Mouse (Mus musculus) neural tube, embryonic 10.5 days (tissue): ENCODE measurements around the gene Swsap1.

ENCODE experiments used
- DNase-seq: peaks from one replicate; pipeline ENCODE4 v3.0.0-alpha.2; 2017; ENCODE audit warnings: low spot score; ENCODE audit errors: extremely low spot score

Swsap1 gene

DNA sequence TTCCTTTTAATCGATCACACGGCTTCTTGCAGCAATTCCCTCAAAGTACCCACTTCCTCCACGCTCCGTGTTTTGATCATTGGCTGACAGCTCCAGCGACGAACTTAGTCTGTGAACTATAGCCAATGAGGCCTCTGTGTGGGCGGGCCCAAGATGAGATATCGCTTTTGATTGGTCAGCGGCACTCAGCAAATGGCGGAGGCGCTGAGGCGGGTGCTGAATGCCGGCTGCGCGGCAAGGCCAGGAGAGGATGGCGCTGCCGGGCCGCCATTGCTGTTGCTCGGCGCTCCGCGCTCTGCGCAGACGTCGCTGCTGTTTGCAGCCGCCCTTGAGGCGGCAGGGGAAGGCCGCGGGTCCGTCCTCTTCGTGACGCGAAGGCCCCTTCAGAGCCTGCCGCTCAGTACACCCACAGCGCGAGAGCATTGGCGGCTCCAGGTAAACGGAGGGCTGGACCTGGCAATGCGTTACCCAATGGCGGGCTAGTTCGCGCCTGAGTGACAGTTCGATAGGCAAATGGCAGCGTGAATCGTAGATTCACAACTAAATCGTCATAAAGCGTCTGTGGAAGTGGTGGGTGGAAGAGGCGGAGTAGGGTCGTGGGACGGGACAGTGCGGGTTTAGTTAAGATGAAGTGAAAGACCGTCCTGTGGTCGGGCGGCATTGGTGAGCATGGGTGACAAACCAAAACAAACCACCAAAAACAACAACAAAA lies at the start of gene Swsap1:
Swsap1 (plus strand) TSS at position 186 of the 712 bp plus-strand sequence.
- peak; percentile 97 for DNase-seq

DNA sequence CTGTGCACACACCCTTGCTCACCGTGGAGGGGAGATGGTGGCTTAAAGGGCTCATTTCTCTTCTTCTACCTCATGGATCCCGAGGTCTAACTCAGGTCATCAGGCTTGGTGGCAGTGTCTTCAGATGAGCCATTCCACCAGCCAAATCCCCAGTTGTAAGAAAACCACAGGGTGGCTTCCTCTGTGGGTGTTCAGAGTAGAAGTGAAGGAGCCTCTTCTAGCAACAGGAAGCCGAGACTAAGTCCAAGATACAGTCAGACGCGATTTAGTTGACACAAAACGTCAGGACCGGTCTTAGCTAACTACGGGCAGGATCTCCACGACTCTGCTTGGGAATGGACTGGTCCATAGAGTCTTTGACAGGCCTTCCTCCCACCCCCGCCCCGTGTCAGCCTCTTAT lies 47.3 kb upstream of the Swsap1 start:
- DNase-seq, result no peak

DNA sequence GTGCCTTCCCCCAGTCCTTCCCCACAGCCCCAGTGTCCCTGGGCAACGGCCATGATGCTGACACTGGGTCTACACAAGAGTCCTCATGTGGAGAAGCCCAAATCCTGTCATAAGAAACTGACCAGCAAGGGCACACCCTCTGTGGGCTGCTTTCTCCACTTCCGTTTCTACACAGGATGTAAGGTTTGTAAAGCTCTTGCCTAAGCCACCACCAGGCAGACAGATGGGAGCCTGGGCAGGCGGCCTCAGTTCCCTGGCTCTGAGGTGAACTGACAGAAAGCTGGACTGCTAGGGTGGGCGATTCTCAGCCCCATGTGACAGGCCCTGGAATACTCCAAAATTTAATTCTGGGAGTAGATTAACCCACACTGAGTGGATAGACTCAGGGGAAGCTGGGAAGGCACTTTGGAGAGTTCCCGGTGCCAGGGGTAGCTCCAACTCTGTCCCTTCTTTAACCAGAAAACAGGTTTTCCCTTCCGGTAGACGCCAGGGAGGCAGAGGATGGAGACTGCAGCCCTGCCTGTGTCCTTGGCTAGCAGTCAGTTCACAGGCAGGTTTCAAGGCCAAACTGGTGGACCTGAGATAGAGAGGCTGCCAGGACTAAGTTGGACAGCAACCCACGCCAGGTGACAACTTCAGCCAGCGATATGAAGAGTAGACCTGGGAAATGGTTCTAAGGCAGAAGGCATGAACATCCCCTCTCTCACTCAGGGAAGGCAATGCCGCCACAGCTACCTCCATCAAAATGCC lies 45.9 kb upstream of the Swsap1 start:
- DNase-seq, result no peak

DNA sequence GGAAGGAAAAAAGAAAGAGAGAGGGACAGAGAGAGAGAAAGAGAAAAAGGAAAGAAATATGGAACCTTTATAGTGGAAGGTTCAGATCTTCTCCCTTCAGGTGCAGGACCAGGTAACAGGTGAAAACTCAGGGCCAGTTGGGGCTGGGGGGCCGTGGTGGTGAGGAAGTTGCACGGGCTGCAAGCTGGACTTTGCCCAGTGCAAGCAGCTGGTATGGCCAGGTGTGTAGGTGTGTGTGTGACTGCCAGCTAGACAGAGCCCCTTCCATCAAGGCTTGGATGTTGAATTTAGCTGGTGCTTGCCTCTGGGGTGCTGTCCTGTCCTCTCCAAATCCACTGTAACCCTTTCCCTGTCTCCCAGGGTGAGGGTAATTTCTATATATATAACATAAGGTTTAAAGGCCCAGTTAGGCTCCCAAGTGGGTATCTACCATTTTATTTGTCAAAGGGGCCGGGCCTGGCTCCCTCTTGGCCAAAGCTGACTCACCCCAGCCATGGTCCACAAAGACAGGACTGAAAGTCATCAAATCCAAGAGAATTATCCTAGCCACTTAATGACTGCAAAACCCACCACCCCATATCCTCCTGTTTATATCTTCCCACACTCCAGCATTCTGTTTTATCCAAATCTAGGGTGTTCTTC lies 38.6 kb upstream of the Swsap1 start:
- no peak for DNase-seq

DNA sequence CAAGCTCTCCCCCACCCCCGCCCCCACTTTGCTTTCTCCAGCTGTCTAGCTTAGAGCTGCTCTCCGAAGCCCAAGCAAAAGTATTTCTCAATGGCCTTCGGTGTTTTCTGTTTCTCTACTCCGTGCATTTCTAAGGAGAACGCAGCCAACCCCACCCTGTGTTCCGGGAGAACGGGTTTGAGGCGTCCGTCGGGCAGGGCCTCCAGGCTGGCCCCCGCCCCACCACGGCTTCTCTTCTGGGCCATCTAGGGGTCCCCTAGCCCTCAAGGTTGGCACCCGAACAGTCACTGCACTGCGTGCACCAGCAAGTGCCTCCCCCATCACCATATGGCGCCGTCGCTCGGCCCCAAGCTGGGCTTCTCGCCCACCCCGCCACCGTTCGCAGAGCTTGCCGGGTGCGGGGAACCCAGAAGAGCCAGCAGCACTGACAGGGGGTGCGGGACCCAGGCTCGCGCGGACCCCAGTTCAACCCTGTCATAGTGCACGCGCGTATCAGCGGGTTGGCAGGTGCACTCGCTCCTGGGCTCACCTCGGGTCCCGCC lies 38.0 kb upstream of the Swsap1 start:
- DNase-seq, result no peak

DNA sequence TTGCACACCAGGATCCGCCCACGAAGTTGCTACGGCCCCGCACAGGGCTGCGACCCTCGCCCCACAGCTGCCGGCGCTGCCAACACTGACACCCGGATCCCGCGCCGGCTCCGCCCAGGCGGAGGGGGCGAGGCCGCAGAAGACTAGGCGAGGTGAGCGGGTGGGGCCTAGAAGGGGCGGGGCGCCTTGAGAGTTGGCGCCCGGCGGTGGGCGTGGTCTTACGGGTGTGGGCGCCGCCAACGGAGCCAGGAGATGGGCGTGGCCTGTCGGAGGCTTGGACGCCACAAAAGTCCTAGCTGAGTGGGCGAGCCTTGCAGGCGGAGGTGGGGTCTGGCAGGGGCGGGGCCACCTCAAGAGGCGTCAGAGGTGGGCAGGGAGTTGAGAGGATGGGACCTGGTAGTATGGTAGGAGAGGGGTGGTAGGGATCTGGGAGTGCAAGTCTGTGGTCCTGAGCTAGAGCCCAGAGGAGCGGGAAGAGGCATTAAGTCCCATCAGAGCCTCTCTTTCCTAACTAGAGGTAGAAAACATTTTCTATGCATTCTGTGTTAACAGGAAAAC lies 37.4 kb upstream of the Swsap1 start, which contains the start of gene Rab3d:
Rab3d (minus strand) TSS at position 158 of the 558 bp plus-strand sequence.
- peak; percentile 95 for DNase-seq

DNA sequence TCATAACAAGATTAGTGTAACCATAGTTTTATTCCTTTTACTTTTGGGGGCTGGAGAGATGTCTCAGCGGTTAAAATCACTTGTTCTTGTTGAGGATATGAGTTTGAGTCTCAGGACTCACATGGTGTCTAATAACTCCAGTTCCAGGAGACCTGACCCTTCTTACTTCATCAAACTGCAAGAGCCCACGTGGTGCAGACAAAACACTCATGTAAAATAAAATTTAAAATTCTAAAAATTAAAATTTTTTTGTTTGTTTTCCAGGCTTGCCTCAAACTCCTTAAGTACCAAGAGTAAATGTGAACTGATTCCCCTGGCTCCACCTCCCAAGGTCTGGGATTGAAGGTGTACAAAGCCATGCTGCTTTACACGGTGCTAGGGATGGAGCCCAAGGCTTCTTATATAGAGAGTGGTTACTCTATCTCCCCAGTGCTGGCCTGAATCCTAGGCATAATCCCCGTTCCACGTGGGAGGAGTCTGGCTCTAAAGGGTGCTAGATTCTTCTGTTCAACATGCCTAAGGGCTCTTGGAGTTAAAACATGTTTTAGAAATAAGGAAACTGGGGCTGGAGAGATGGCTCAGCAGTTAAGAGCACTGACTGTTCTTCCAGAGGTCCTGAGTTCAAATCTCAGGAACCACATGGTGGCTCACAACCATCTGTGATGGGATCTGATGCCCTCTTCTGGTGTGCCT lies 36.7 kb upstream of the Swsap1 start:
- DNase-seq, result no peak

DNA sequence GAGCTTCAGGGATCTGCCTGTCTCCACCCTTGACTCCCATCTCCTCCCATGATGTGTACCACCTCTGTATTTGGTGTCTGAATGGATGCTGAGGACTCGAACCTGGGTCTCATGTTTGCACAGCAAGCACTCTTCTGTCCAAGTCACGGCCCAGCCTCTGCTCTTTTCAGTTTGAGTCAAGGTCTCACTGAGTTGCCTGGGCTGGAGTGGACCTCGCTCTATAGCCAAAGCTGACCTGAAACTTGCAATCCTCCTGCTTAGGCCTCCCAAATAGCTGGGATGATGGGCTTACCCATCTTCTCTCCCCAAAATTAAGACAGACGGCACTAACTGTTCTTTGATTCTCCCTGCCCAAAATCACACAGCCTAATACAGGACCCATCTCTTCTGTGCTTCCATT lies 32.5 kb upstream of the Swsap1 start:
- no peak for DNase-seq

DNA sequence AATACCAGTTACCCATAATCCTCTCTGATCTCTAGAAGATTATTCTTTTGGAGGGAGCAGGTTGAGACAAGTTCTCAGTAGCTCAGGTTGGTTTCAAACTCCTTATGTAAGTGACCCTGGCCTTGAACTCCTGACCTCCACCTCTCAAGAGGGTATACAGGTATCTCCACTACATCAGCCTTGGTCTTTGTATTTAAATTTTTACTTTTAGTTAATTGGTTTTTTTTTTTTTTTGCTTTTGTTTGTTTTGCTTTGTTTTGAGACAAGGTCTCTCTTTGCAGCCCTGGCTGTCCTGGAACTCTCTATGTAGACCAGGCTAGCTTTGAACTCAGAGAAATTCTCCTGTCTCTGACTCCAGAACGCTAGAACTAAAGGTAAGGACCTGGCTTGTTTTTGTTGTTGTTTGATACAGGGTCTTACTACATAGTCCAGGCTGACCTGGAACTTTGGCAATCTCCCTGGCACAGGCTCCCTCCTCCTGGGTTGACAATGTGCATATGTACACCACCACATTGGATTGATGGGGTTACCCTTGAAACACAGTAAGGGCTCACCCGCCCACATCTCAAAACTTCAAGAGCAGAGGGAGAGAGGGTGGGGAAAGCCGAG lies 32.0 kb upstream of the Swsap1 start:
- no peak for DNase-seq

DNA sequence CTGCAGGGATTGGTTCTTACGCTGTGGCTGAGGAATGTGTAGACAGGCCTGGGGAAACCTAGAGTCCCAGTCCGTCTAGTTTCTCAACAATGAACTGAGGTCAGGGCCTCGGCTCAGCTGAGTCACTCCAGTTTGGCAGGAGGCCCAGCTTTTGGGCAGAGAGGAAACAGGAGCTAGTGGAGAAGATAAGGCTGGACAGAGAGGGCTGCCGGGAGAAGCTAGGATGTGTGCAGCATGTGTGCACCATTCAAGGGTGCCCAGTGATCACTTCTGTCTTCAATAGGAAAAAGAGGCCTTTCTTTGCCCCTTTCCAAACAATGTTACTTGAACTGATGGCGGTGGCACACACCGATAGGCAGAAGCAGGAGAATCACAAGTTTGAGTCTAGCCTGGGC lies 31.5 kb upstream of the Swsap1 start:
- no peak for DNase-seq

DNA sequence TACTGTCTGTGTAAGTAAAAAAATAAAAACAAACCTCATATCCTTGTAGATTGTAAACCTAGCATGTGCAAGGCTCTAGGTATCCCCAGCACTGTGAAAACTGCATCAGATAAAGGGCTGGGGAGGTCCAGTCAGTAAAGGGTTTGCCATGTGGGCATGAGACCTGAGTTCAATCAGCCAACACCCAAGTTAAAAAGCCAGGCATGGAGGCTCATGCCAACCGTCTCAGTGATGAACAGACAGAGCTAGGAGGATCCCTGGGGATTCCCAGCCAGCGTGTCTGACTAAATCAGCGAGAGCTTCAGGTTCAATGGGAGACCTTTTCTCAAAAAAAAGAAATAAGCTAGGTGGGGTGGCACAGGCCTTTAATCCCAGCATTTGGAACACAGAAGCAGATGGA lies 30.5 kb upstream of the Swsap1 start:
- DNase-seq, result no peak

DNA sequence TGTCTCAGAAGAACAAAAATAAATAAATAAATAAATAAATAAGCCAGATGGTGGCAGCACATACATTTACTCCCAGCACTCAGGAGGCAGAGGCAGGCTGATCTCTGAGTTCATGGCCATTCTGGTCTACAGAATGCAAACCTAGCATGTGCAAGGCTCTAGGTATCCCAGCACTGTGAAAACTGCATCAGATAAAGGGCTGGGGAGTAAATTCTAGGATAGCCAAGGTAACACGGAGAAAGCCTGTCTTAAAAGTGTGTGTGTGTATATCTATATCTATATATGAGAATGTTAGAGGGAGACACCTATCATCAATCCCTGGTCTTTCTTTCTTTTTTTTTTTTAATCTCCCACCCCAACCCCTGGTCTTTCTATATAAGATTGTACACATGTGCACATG lies 30.0 kb upstream of the Swsap1 start:
- no peak for DNase-seq

DNA sequence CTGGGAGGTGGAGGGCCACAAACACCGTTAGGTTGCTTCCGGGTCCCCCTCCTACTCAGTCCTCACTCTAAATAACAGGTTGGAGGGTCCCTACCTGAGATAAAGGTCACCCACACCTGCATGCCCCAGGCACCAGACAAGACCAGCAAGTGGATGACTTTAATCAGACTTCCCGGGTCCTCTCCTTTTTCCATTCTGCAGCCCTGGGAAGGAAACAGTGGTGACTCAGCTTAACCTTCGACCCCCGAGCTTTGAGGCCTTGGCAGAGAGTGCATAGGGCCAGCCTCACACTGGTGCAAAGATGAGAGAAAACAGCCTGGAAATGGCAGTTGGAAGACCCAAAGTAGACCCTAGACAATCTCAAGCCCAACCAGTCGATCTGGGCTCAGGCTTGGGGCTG lies 29.4 kb upstream of the Swsap1 start:
- DNase-seq, result no peak

DNA sequence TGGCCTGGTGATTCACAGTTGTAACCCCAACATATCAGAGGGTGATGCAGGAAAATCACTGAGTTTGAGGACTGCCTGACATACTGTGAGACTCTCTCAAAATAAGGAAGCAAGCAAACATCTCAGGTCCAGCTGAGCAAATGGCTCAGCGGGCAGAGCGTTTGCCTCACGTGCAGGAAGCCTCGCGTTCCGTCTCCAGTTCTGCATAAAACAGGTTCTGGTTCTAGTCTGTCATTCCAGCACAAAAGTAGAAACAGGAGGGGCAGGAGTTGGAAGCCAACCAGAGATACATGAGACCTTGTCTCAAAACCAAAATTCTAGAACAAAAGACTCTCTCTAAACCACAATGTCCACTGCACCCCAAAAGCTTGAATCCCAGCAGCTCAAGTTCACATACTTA lies 28.8 kb upstream of the Swsap1 start:
- no peak for DNase-seq

DNA sequence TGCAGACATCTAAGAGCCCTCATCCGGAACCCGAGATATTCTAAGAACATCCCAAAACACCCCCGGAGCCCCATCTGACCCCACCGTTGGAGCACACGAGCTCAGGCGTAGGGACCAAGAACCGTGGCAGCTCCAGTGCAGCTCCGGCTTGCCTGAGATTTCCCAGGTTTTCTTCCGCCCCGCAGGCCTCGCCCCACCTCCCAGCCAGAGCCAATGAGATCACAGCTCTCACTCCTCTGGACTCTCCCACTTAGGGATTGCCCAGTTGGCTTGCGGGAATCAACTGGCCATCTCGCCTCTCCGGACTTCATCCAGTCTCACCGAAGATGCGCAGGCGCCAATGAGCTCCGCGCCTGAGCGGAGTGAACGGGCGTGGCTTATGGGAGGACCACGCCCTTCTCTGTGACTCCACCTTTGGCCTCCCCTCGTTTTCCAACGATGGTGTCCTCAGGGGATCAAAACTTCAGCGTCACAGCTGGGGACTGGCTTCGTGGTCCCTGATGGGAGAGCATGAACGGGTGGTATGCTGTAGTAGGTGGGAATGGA lies 28.3 kb upstream of the Swsap1 start, which contains the start of the genes Ccdc159 and Tmem205:
Ccdc159 (plus strand) TSS at position 264 of the 546 bp plus-strand sequence.
Tmem205 (minus strand) TSS at position 349 of the 546 bp plus-strand sequence.
- DNase-seq, result peak; percentile 89

DNA sequence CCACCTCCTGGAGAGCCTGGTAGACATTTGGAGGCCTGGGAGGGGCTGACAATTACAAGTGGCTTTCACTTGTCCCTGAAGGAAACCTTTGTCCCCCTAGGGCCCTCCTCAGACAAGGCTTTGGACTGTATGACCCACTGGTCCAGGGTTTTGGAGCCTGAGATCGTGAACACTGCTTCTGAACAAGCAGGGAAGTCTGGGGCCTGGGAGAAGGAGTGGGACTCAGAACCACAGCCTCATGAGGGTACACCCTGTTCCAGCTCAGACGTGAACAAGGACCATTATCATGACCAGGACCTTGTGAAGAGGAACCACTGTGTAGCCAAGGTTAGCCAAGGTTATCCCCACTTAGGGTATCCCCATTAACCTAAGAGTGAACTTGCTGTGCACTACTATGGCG lies 26.3 kb upstream of the Swsap1 start:
- DNase-seq, result no peak

DNA sequence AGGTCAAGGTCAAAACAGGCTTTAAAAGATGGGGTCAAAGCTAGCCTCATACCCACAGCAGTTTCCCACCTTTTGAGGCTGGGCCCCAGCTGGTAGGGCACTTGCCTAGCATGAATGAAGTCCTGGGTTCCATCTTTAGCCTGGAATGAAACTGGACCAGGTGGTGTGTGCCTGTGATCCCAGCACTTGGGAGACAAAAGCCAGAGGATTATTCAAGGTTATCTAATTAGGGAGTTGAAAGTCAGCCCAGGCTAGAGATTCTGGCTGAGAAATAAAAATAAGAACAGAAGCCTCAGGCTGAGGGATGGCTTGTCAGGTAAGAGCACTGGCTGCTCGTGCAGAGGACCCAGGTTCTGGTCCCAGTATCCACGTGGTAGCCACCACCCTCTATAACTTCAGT lies 23.5 kb upstream of the Swsap1 start:
- DNase-seq, result no peak

DNA sequence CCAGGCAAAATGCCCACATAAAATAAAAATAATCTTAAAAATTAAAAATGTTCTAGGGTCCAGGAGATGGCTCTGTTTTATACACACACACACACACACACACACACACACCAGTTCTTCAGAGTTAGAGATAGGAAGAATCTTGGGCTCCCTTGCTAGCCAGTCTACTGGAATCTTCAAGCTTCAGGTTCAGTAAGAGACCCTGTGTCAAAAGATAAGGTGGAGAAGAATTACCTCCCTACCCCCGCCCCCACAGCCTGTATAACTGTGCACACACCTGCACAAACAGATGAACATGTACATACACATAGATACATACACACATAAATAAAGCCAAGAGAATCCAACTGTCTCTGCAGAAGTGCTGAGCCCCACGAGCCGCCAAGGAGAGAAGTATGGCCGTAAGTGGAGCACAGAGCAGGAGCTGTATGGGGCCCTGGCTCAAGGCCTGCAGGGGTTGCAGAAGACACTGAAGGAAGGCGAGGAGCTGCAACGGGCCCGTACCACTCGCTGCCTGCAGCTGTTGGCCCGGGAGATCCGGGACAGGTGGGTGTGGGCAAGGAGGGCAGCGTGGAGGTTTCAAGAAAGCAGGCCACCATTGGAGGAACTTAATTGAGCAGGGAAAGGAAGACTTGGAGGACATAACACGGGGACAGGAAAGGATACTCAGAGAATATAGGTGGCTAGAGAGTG lies 23.0 kb upstream of the Swsap1 start:
- no peak for DNase-seq

DNA sequence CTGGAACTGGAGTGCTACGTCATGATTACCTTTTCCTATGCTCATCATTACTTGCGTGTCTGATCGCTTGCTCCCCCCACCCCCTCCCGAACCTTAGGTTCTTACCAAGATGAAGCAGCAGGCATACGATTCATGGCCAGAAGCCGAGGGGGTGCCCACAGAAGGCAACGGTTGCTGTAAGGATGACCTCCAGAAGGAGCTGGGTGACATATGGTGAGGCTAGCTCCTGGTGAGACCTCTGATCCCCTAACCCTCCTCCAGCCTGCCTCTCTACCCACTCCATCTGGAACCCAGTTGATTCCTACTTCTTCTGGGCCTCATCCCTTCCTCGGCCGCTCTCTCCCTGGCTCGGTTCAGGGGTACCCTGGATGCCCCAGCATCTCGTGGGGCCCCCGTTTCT lies 21.5 kb upstream of the Swsap1 start:
- DNase-seq, result no peak
